Comparison of ENCODE assay signal across 21 mouse cellular contexts in the genomic region with DNA sequence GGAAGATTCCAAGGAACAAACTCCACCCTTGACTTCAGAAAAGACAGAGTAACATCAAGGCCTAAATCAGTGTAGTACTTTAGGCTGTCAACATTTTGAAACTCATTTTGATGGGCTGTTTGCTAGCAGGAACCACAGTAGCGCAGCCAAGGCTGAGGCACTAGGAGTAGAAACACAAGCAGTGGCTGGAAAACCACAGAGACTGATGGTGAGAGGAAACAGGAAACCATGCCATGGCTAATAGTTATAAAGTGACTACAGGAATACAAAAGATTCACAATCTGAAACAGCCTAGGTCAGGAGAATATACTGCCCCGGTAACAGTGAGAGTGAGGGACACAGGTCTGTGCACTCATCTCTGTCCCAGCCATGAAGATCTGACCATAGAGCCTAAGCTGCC.
"Had no signal": no experiment of that assay in that cellular context is flagged by ENCODE, and none has a peak within 500 bp of the region (broad histone marks: within the 10 kb centered on the region; RNA-seq: fewer than 3 reads in every experiment).

No protein-coding gene starts in this region.

- ATAC-seq: hindbrain, embryonic 16.5 days; hindbrain, postnatal 0 days; intestine, embryonic 15.5 days; intestine, embryonic 16.5 days; intestine, postnatal 0 days had no signal

- DNase-seq: heart, postnatal 10 days; heart, postnatal 14 days; heart, postnatal 36 days; heart, postnatal 4 days; kidney, adult 11 months; kidney, adult 18-20 months; kidney, adult 2 months; kidney, adult 8-10 months; kidney, adult 9 months; kidney, postnatal 10 days; kidney, postnatal 14 days; kidney, postnatal 25 days; kidney, postnatal 36 days; kidney, postnatal 4 days; layer of hippocampus, adult 9-11 months; layer of hippocampus, postnatal 36 days had no signal
